Mouse (Mus musculus) CD8-positive naive resting alpha-beta T cell, adult 2 months (primary cell): ENCODE measurements around the gene Gm15217.

Source experiments
- DNase-seq, 2 experiments: peaks; one replicate each; pipeline ENCODE4 v3.0.0; 2022; ENCODE audit warnings: low read depth in 2 of 2, low spot score in 2 of 2

Gm15217 gene

GRCm38 (mm10) chr14:46379285-46379684, at the start of gene Gm15217:
Gene Gm15217 (plus strand): TSS chr14:46379414.
- DNase-seq, result no peak

GRCm38 (mm10) chr14:46333421-46334237, 45.6 kb upstream of the Gm15217 start:
- DNase-seq, result no peak

- no peak for DNase-seq
These were observed 40.4 kb upstream of the Gm15217 start for GRCm38 (mm10) chr14:46338801-46339200.

- no peak for DNase-seq
These were observed 34.5 kb upstream of the Gm15217 start for GRCm38 (mm10) chr14:46344750-46345149.

GRCm38 (mm10) chr14:46357286-46357685, 21.9 kb upstream of the Gm15217 start:
- no peak for DNase-seq

GRCm38 (mm10) chr14:46357696-46358095, 21.5 kb upstream of the Gm15217 start:
- no peak for DNase-seq

GRCm38 (mm10) chr14:46363209-46363608, 16.0 kb upstream of the Gm15217 start:
- no peak for DNase-seq

GRCm38 (mm10) chr14:46372452-46372851, 6.8 kb upstream of the Gm15217 start:
- DNase-seq, result no peak

- no peak for DNase-seq
These were observed 3.4 kb upstream of the Gm15217 start for GRCm38 (mm10) chr14:46375796-46376195.

- DNase-seq, result no peak
These were observed 1.1 kb downstream of the Gm15217 start for GRCm38 (mm10) chr14:46380286-46380721.

- DNase-seq, result no peak
These were observed 2.2 kb downstream of the Gm15217 start for GRCm38 (mm10) chr14:46381457-46381856.

- DNase-seq, result no peak
These were observed 5.9 kb downstream of the Gm15217 start for GRCm38 (mm10) chr14:46384946-46385691.

- no peak for DNase-seq
These were observed 6.7 kb downstream of the Gm15217 start for GRCm38 (mm10) chr14:46385701-46386477.

- no peak for DNase-seq
These were observed 7.5 kb downstream of the Gm15217 start for GRCm38 (mm10) chr14:46386478-46387356.

- DNase-seq, result no peak
These were observed 8.1 kb downstream of the Gm15217 start for GRCm38 (mm10) chr14:46387357-46387671.

- DNase-seq, result no peak
These were observed 8.7 kb downstream of the Gm15217 start for GRCm38 (mm10) chr14:46387821-46388481.

GRCm38 (mm10) chr14:46388636-46389035, 9.4 kb downstream of the Gm15217 start:
- no peak for DNase-seq

- DNase-seq, result no peak
These were observed 10.4 kb downstream of the Gm15217 start for GRCm38 (mm10) chr14:46389438-46390248.

- no peak for DNase-seq
These were observed 11.1 kb downstream of the Gm15217 start, which contains the start of gene Bmp4 for GRCm38 (mm10) chr14:46390249-46390775. Gene Bmp4 (minus strand): TSS chr14:46390669.
